Mouse (Mus musculus) heart, embryonic 10.5 days (tissue): ENCODE measurements at regions not wholly inside any gene's neighbourhood (a gene's known extent, or its start where the extent isn't known, plus 50 kb on each side); places are given as distances from the start of the nearest gene placed in this dataset.

Experiments used
- DNase-seq: peaks from one replicate; pipeline ENCODE4 v3.0.0-alpha.2; 2017; ENCODE audit warnings: low spot score
- H3K27ac ChIP-seq: fragments of 300-500 bp; sonication (generic); 2 replicates; pipeline ENCODE4 v1.5.1; 2016; ENCODE audit warnings: mild to moderate bottlenecking
- H3K27me3 ChIP-seq: fragments of 300-500 bp; sonication (generic); 2 replicates; pipeline ENCODE4 v1.6.1; 2016; ENCODE audit warnings: mild to moderate bottlenecking; ENCODE audit not compliant: poor library complexity, insufficient read depth, severe bottlenecking
- H3K36me3 ChIP-seq: fragments of 300-500 bp; sonication (generic); 2 replicates; pipeline ENCODE4 v1.6.1; 2016; ENCODE audit warnings: mild to moderate bottlenecking, moderate library complexity
- H3K4me1 ChIP-seq: fragments of 300-500 bp; sonication (generic); 2 replicates; pipeline ENCODE4 v1.6.1; 2016; ENCODE audit warnings: mild to moderate bottlenecking
- H3K4me3 ChIP-seq: fragments of 300-500 bp; sonication (generic); 2 replicates; pipeline ENCODE4 v1.5.1; 2016; ENCODE audit warnings: mild to moderate bottlenecking, moderate library complexity
- H3K9me3 ChIP-seq: fragments of 300-500 bp; sonication (generic); 2 replicates; pipeline ENCODE4 v1.6.1; 2016; ENCODE audit warnings: mild to moderate bottlenecking, moderate library complexity
- whole genome bisulfite sequencing: fragments of 180-500 bp; shearing (Covaris S2); methylation state at CpG from one replicate; pipeline ENCODE4 v1.1.7; 2016; 5-methylcytosine and 5-hydroxymethylcytosine counted together

DNA sequence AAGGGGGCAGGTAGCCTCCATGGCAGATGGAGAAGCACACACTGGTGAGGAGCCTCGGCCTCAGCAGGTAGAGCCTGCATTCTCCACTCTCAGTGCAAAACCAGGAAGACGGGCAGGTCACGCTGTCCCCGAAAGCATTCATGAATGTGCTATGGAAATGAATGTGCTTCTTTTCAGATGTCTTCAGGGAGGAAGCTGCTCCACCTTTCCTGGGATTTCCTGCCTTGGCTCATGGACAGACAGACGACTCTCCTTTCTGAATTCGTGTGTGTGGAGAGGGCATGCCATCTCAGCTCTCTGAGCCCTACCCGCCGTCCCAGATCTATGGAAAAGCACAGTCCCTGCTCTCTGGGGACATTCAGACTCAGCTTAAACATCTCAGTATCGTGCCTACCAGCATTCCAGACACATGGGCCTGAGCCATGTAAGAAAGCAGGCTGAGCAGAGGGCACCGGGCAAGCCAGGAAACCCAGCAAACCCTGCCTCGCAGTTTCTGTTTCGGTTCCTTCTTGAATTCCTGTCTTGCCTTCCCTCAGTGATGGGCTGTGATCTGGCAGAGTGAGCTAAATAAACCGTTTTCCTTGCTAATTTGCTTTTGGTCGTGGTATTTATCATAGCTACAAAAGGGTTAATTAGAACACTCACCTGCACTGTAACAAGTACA, 354.0 kb downstream of the Matn1 start:
- DNase-seq: no peak
- 0 out of 2 replicates have a peak, but pooled peaks cover 6% of the 10 kb centered on the region for H3K4me1 ChIP-seq
- WGBS: 74% methylated on average over 14 of the region's 14 CpGs
- H3K27me3 ChIP-seq: no peaks in the 10 kb centered on the region
- no peaks in the 10 kb centered on the region for H3K36me3 ChIP-seq
- H3K4me3 ChIP-seq: no peak overlapping the region
- no peak overlapping the region for H3K27ac ChIP-seq
- H3K9me3 ChIP-seq: no peaks in the 10 kb centered on the region

DNA sequence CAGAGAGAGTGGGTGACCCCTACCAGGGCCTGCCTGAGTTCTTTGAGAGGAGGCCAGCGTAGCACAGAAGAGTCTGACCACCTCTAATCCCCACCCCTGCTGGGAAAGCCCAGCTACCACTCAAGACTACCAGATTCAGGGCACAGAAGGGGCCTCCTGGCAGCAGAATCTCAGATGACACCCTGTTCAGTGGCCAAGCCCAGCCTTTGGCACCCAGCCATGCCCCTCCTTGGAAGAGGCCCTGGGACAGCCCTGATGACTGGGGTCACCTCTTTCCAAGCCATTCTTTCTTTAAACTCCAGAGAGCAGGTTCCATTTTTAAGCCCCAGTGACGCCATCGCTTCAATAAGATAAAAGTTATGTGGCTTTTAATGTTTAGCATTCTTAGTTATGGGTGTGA, 359.8 kb downstream of the Matn1 start:
- peak; percentile 42 for DNase-seq
- Histone ChIP-seq H3K36me3 (no peaks in the 10 kb centered on the region), H3K27me3 (no peaks in the 10 kb centered on the region), H3K9me3 (no peaks in the 10 kb centered on the region), H3K4me3 (no peak overlapping the region), H3K4me1 (peaks cover 8% of the 10 kb centered on the region), H3K27ac (no peak overlapping the region)
- WGBS: 78% methylated on average over 3 of the region's 3 CpGs

DNA sequence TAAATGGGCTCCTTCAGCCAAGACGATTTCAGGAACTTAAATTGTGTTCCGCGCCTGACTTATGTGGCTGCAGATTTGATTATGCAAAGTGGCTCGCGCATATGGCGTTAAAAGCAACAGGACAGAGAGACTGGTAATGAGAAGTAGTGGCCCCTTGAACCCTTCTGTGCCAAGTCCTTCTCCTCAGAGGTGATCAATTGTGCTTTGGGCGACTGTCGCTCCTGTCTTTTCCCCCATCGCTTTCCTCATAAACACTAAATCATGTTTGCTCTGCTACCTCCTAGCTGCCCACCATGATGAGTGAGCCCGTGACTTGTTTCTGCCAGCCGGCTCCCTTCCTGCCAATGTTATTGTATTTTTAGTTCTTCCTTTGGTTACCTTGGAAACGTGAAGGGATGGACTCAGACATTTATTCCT, 360.2 kb downstream of the Matn1 start:
- Histone ChIP-seq H3K9me3 (no peaks in the 10 kb centered on the region), H3K4me3 (no peak overlapping the region), H3K27ac (no peak overlapping the region), H3K4me1 (peaks cover 8% of the 10 kb centered on the region), H3K27me3 (no peaks in the 10 kb centered on the region), H3K36me3 (no peaks in the 10 kb centered on the region)
- DNase-seq: peak; percentile 42
- 77% methylated on average over 12 of the region's 12 CpGs for WGBS

DNA sequence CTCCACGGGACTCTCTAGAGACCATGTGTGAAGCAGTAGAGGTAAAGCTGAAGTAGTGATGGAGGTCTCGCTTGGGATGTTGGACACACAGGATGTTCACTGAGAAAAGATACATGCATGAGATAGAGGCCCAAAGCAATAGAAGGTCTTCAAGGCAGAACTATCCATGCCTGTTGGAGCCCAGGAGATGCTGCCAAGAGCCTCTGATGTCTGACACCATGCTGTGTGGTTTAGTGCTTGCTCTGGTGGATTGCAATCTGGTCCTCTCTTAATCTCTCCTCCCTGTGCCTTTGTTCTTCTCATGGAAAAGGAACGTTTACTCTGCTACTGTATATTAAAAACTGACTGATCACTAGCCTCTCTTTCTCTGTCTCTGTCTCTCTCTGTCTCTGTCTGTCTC, 370.0 kb downstream of the Matn1 start:
- H3K27me3 ChIP-seq: peaks cover 15% of the 10 kb centered on the region; the same call in 1 of the 2 replicates
- no peaks in the 10 kb centered on the region for H3K9me3 ChIP-seq
- no peaks in the 10 kb centered on the region for H3K4me1 ChIP-seq
- DNase-seq: peak; percentile 38
- 68% methylated on average over 3 of the region's 3 CpGs for WGBS
- H3K27ac ChIP-seq: no peak overlapping the region
- H3K36me3 ChIP-seq: no peaks in the 10 kb centered on the region
- no peak overlapping the region for H3K4me3 ChIP-seq

DNA sequence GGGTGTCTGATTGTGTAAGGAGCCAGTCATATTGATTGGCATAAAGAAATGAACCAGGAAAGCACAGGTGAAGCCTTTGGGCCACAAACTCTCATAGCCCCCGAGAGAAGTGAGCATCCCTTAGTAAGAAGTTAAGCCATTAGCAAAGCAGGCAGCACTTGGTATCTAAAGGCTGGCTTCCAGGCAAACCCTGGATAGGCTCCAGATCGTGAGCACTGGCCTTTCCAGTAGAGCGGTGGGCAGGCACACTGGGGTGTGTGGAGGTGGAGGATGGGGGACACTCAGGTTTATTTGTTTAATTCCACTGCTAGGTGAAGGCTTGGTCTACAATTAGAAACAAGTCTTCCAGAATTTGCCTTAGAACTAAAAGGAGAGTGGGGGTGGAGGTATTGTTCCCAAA, 371.9 kb downstream of the Matn1 start:
- Histone ChIP-seq H3K36me3 (no peaks in the 10 kb centered on the region), H3K9me3 (no peaks in the 10 kb centered on the region), H3K27me3 (peaks cover 15% of the 10 kb centered on the region; the same call in 1 of the 2 replicates), H3K4me3 (no peak overlapping the region), H3K4me1 (no peaks in the 10 kb centered on the region), H3K27ac (no peak overlapping the region)
- DNase-seq: peak; percentile 39
- 82% methylated on average over 3 of the region's 3 CpGs for WGBS

DNA sequence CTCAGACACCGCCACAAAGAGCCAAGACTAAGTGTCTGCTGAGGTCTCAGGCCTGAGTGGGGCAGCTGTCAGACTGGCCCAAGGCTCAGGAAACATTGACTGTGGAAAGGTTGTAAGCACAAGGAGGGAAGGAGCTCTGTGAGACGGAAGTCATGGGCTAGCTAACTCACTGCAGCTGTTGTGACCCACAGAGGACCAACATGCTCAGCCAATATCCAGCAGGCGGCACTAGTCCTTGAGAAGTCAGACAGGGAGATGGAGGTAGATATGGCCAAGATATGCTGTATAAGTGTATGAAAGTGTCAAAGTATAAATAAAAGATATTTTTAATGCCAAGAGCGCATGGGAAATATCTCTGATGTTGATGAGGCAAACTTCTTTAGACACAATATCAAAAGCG, 378.1 kb downstream of the Matn1 start:
- 67% methylated on average over 5 of the region's 5 CpGs for WGBS
- Histone ChIP-seq H3K9me3 (no peaks in the 10 kb centered on the region), H3K27ac (no peak overlapping the region), H3K4me1 (0 out of 2 replicates have a peak, but pooled peaks cover 3% of the 10 kb centered on the region), H3K36me3 (no peaks in the 10 kb centered on the region), H3K4me3 (no peak overlapping the region), H3K27me3 (peaks cover 3% of the 10 kb centered on the region; the same call in 1 of the 2 replicates)
- DNase-seq: no peak

DNA sequence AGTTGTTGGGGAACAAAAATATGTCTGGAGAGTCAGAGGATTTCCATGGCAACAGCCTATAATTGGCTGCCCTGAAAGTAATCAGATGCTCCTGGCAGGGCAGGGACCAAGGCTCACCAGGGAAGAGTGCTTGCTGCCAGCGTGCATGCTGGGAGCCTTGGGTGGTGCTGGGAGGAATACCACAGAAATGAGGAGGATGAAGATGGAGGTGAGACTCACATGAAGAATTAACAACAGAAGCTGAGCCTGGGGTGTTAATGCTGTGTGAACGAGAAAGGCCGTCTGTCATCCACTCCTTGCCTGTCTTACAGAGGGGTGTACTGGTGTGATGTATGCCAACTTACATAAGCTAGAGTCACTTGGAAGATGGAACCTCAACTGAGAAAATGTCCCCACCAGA, 380.3 kb downstream of the Matn1 start:
- no peak overlapping the region for H3K27ac ChIP-seq
- WGBS: 77% methylated on average over 3 of the region's 3 CpGs
- peak; percentile 71 for DNase-seq
- H3K4me3 ChIP-seq: no peak overlapping the region
- no peaks in the 10 kb centered on the region for H3K36me3 ChIP-seq
- H3K27me3 ChIP-seq: 0 out of 2 replicates have a peak, but pooled peaks cover under 1% of the 10 kb centered on the region
- no peaks in the 10 kb centered on the region for H3K9me3 ChIP-seq
- H3K4me1 ChIP-seq: 0 out of 2 replicates have a peak, but pooled peaks cover 3% of the 10 kb centered on the region

DNA sequence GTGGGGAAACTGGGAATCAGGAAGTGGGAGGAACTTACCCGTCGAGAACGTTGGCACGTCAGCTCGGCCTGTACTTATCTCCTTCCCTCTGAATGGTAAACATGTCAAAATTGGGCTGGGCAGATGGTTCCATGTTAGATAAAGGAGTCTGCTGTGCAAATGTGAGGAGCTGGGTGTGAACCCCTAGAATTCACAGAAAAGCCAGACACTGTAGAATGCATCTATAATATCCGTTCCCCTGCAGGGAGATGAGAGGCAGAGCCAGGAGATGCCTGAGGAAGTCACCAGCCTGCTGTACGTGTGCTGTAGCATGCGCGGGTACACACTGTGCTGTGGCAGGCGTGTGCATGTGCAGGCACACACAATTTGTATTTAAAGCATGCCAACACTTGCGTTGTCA, 381.0 kb downstream of the Matn1 start:
- no peak overlapping the region for H3K4me3 ChIP-seq
- no peaks in the 10 kb centered on the region for H3K9me3 ChIP-seq
- DNase-seq: peak; percentile 28
- H3K4me1 ChIP-seq: 0 out of 2 replicates have a peak, but pooled peaks cover 7% of the 10 kb centered on the region
- 0 out of 2 replicates have a peak, but pooled peaks cover 8% of the 10 kb centered on the region for H3K27me3 ChIP-seq
- no peak overlapping the region for H3K27ac ChIP-seq
- WGBS: 66% methylated on average over 11 of the region's 11 CpGs
- H3K36me3 ChIP-seq: no peaks in the 10 kb centered on the region

DNA sequence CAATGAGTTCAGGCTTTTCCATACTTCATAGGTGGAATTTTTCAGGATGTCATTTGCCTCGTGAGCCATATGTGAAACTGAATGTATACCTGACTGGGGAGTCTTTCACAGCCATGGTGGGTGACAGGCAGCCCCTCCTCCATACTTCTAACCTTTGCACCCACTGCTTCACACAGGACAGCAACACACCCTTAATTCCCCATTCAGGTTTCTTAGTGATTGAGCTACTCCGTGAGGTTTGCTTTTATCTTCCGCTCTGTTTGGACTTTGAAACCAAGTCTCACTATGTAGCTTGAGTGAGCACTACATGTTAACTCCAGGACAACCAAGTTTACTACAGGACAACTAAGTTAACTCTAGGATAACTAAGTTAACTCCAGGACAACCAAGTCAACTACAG, 381.4 kb downstream of the Matn1 start:
- H3K36me3 ChIP-seq: no peaks in the 10 kb centered on the region
- no peak overlapping the region for H3K27ac ChIP-seq
- H3K4me3 ChIP-seq: no peak overlapping the region
- 0 out of 2 replicates have a peak, but pooled peaks cover 11% of the 10 kb centered on the region for H3K27me3 ChIP-seq
- 0 out of 2 replicates have a peak, but pooled peaks cover 7% of the 10 kb centered on the region for H3K4me1 ChIP-seq
- H3K9me3 ChIP-seq: no peaks in the 10 kb centered on the region
- DNase-seq: peak; percentile 24
- 85% methylated on average over 3 of the region's 3 CpGs for WGBS

DNA sequence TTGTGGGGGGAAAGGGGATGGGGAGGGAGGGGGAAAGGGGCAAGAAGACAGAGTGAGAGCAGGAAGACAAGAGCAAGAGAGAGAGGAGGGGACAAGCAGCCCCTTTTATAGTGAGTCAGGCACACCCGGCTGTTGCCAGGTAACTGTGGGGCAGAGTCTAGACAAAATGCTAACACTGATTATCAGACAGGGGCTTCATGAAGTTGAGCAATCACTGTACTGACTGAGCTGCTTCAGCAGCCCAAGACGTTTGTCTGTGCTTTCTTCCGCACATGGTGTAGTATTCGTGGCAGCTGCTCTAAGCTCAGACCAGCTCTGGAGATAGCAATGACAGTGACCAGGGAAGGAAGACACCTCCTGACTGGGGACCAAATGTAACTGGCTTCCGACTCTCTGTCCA, 385.2 kb downstream of the Matn1 start:
- Histone ChIP-seq H3K9me3 (no peaks in the 10 kb centered on the region), H3K36me3 (no peaks in the 10 kb centered on the region), H3K4me3 (no peak overlapping the region), H3K27ac (no peak overlapping the region), H3K4me1 (0 out of 2 replicates have a peak, but pooled peaks cover 7% of the 10 kb centered on the region), H3K27me3 (peaks cover 19% of the 10 kb centered on the region; the same call in 1 of the 2 replicates)
- no peak for DNase-seq
- WGBS: 56% methylated on average over 5 of the region's 5 CpGs

DNA sequence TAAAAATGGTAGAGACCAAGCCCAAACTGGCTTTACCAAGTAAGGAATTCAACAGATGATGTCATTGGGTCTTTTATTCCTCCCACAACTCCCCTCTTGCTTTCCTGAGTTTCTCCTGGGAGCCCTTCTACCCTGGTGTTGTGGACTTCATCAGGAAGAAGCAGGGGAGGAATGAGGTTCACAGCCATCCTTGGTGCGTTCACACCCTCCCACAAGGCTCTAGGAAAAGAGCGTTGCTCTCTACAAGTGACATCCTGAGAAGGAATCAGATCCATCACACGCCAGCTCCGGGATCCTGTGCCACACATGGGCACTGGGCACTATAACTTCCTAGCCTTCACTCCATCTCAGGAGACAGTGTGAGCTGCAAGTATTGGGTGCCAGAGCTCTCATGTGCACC, 387.5 kb downstream of the Matn1 start:
- 0 out of 2 replicates have a peak, but pooled peaks cover 4% of the 10 kb centered on the region for H3K4me1 ChIP-seq
- no peak for DNase-seq
- H3K27me3 ChIP-seq: peaks cover 19% of the 10 kb centered on the region; the same call in 1 of the 2 replicates
- no peaks in the 10 kb centered on the region for H3K36me3 ChIP-seq
- no peak overlapping the region for H3K4me3 ChIP-seq
- no peaks in the 10 kb centered on the region for H3K9me3 ChIP-seq
- no peak overlapping the region for H3K27ac ChIP-seq
- 90% methylated on average over 4 of the region's 4 CpGs for WGBS

DNA sequence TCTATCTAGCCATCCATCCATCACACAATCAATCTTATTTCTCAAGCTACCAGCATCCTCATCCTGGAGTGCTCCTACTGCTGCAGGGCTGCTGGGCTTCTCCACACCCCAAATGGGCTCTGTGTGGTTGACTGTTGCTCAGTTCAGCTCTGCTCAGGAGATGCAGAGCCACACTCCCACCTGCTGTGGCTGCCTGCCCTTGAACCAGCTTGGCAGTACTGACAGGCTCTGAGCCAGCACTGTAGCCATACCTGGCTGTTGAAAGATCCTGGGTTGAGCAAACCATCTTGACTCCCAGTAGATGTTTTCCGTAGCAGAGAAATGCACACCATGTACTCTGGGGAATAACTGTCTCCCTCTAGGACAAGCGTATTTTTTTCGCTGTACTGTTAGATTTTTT, 392.6 kb downstream of the Matn1 start:
- no peak for DNase-seq
- H3K36me3 ChIP-seq: no peaks in the 10 kb centered on the region
- 82% methylated on average over 3 of the region's 3 CpGs for WGBS

DNA sequence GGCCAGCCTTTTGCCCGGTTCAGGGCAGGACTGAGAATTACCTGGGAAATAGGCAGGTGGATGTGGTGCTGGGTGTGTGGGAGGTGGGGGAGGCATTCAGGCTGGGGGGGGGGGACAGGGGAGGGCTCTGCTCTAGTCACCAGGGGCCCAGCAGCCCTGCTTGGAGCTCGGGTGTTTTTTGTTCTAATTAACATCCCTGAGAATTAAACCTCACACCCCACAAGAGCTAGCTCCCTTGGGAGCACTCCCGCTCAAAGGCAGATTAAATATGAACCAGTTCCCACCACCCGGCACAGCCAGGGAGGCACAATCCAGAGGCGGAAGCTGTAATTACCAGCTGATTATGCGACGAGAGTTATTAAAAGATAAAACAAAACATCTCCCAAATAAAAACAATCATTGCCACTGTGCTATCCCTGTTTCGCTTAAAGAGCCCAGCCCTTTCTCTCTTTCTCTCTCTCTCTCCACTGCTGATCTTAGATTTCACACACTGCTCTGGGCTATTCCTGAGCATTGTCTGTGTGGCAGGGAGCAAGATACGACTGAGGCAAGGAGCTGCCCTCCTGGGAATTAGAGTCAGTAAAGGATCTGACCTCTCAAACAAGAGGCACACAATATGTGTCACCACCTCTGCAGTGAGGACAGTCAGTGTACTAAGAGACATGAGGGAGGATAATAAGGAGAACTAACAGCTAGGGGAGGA, 397.0 kb downstream of the Matn1 start:
- Histone ChIP-seq H3K27me3 (peaks cover 33% of the 10 kb centered on the region), H3K4me1 (peaks cover 10% of the 10 kb centered on the region; the same call in 1 of the 2 replicates), H3K4me3 (no peak overlapping the region)

More for the DNA sequence above, 392.6 kb downstream of the Matn1 start:
- no peak overlapping the region for H3K4me3 ChIP-seq
- H3K27ac ChIP-seq: no peak overlapping the region
- peaks cover 21% of the 10 kb centered on the region for H3K27me3 ChIP-seq
- H3K9me3 ChIP-seq: no peaks in the 10 kb centered on the region
- H3K4me1 ChIP-seq: peaks cover 9% of the 10 kb centered on the region; the same call in 1 of the 2 replicates

More for the DNA sequence above, 397.0 kb downstream of the Matn1 start:
- Histone ChIP-seq H3K36me3 (no peaks in the 10 kb centered on the region), H3K9me3 (no peaks in the 10 kb centered on the region), H3K27ac (no peak overlapping the region)
- 32% methylated on average over 9 of the region's 9 CpGs for WGBS
- no peak for DNase-seq
